Mouse (Mus musculus) cerebellum, postnatal 4 days (tissue): ENCODE results near the gene Ankrd1.

Experiments used
- DNase-seq, 2 experiments: peaks; one replicate each; pipeline ENCODE4 v3.0.0; 2022; ENCODE audit warnings: low spot score in 2 of 2, mixed read lengths in 1 of 2

The Ankrd1 gene

GRCm38 (mm10) chr19:36119783-36120471 is at the start of gene Ankrd1:
Gene Ankrd1, minus strand, starts transcription at chr19:36120099.
- no peak for DNase-seq

DNA sequence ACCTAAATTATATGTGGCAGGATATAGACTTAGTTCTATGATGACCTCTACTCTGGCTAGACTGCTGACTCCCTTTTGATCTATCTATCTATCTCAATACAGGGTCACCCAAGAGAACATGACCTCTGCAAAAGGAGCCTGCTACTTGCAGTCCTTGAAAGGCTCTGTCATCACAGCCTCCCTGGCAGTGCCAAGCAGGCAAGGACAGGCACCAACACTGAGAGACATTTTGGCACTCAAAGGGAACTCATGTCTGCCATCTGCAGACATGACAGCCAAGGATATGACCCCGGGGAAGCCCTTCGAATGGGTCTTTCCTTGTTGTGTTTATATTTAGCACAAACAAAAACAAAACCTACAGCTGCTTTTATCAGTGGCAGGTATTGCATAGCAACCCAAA is 49.2 kb upstream of the Ankrd1 start:
- no peak for DNase-seq

GRCm38 (mm10) chr19:36168121-36168520 is 48.2 kb upstream of the Ankrd1 start:
- no peak for DNase-seq

GRCm38 (mm10) chr19:36167291-36167896 is 47.5 kb upstream of the Ankrd1 start:
- DNase-seq, result no peak

DNA sequence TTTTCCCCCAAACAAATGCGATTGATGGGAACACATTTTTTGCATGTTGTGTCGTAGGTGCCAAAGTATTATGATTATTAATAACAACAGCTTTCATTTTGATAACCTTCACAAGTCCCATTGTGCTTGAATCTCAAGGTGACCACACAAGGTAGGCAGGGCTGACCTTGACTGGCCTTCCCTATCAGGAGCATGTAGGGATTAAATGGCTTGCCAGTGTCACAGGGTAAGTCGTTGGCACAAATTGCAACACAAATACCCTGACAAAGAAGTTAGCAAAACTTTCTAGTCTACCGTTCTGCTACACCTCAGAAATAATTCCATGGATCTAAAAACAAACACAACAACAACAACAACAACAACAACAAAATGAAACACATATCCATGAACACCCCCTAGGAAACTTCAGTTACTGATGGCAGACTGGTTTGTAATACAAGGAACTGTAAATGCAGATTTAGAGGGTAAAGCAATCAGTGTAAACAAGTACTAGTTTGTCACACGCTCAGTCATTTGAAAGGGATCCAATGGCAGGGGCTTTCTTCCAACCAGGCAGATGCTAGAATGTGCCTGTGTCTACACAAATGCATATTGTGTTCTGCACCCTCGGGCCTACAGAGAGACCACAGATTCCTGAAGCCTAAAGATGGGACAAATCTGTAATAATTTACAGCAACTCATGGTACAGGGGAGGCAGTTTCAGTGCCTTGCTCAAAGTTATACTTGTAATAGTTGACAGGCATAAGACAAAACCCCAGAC is 46.7 kb upstream of the Ankrd1 start:
- DNase-seq, result no peak

- no peak for DNase-seq
Measured at GRCm38 (mm10) chr19:36165351-36165750, 45.5 kb upstream of the Ankrd1 start.

GRCm38 (mm10) chr19:36150241-36151007 is 30.5 kb upstream of the Ankrd1 start:
- DNase-seq, result no peak

GRCm38 (mm10) chr19:36148578-36148977 is 28.7 kb upstream of the Ankrd1 start:
- no peak for DNase-seq

DNA sequence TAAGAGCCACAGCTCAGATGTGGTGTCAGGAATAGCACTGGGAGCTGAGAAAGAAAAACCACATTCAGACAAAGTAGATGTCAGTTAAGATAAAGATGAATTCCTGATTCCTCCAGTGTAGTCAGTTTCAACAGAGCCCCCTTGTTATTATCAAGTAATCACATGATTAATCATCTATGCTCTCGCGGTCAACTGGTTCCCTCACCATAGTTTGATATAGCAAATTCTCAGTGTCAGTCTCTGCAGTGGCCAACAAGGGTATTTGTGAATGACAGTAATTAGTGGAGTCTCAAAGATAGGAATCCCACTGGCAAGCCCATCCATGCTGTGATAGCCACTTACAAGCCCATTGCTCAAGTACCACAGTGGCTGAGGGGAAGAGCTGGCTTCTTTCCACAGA is 23.7 kb upstream of the Ankrd1 start:
- DNase-seq, result no peak

DNA sequence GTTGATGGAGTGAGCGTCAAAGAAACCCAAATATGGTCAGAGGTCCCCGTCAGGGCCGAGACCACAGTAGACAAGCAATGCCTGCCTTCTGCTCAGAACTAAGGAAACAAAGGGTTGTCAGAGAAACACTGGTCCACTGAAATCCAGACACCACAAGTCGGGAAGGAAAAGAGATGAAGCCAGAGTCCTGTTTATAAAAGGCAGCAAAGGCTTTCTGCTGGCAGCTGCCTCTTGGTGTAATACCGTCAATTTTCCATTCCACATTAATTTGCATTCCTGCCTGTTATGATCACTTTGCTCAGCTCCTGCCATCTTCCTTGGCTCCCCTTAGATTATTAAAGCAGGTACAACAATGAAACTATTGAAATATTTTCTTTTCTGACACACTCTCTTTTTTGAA is 13.8 kb upstream of the Ankrd1 start:
- DNase-seq, result no peak

- DNase-seq, result no peak
Measured at GRCm38 (mm10) chr19:36133064-36133463, 13.2 kb upstream of the Ankrd1 start.

- no peak for DNase-seq
Measured at GRCm38 (mm10) chr19:36131990-36132389, 12.1 kb upstream of the Ankrd1 start.

DNA sequence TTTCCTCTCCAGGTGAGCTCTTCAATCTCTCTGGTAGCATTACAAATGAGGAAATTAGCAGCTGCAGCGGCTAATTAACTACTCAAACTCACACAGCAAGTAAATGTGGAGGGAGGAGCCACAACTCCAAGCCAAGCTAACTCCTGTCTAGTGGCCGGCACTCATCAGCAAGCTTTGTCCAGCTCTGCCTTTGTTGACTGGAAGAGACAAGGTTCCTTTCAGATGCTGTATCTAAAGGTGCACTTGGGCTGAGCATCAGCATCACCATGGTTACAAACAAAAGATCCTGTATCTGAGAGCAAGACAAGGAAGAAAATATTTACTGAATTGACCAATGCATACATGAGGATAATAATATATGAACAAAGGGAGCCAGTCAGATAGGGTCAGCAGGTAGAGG is 10.3 kb upstream of the Ankrd1 start:
- no peak for DNase-seq

DNA sequence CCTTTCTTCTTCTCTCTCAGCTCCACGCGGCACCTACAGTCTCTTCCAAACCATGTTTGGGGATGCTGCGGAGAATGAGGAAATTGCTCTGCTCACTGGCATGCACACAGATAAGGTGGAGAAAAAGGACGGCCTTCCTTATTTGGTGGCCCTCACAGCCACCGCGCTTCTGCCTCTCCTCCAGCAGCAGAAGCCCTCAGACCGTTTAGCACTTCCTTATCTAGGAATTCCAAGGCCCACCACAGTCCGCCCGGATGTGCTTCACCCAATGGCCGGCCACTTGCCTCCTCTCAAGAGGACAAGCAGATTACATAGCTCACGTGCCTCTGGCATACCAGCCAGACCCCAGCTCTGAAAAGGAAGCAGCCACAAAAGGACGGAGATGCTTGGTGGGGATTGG is 9.7 kb upstream of the Ankrd1 start:
- DNase-seq, result no peak

GRCm38 (mm10) chr19:36129213-36129612 is 9.3 kb upstream of the Ankrd1 start:
- no peak for DNase-seq

DNA sequence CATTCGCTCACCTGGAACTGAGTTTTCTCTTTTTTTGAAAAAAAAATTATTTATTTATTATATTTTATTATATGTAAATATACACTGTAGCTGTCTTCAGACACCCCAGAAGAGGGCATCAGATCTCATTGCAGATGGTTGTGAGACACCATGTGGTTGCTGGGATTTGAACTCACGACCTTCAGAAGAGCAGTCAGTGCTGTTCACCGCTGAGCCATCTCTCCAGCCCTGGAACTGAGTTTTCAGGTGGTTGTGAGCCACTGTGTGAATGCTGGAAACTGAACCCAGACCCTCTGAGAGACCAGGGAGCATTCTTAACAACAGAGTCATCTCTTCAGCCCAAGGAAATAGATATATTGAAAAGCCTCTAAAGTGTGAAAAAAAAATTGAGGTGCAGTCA is 8.5 kb upstream of the Ankrd1 start:
- DNase-seq, result no peak

- DNase-seq, result no peak
Measured at GRCm38 (mm10) chr19:36124203-36124602, 4.3 kb upstream of the Ankrd1 start.

GRCm38 (mm10) chr19:36119219-36119618 is 680 bp downstream of the Ankrd1 start:
- DNase-seq, result no peak

- no peak for DNase-seq
Measured at GRCm38 (mm10) chr19:36116185-36116584, 3.7 kb downstream of the Ankrd1 start.

DNA sequence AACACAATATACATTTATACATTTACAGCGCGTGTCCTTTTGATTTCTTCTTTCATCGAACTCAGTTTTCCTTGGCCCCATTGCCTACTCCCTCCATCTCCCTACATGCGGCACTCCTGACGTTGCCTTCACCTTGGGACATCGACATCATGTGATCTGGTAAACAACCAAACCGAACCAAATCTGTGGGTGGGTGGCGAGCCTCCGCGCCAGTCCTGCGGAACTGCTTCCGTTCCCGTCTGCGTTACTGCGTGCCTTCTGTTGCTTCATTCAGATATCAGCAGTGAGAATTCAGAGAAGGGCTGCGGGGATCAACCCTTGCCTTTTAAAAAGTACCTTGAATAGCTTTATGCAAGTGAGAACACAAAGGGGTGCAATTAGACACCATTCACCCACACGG is 7.9 kb downstream of the Ankrd1 start:
- DNase-seq, result no peak

DNA sequence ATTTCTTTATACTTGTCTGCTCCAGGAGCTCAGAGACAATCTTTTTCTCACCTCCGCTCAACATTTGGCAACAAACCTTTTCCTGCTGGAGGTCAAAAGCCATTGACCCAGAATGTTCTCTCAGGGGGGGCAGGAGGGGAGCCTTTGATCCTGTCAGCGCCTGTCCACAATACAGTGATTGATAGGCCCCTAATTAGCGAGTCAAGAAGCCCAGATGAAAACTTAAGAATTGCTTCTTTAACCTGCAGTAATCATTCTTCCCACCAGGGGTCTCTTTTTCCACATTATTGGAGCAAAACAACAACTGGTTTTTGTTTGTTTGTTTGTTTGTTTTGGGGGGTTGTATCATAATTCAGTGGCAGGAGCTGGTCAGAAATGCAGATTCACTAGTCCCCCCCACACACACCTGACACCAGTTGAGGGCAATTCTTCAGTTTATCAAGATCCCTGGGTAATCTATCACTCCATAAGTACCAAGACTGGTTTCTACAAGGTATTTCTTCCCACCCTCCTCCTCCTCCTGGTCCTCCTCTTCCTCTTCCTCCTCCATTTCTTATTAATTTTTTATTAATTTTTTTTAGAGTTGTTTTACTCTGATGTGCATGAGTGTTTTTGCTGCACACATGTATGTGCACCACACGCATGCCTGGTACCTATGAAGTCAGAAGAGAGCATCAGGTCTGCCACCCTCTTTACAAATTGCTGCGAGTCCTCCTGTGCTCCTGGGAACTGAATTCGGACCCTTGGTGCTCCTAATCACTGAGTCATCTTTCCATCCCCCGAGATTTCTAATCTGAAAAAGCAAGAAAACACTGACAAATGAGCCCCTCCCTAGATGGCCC is 8.6 kb downstream of the Ankrd1 start:
- DNase-seq, result no peak
